Mouse (Mus musculus): ENCODE data around the gene Dalrd3.
"Not testable (repeated sequence)": the region's sequence is repeated elsewhere in the genome, so short reads cannot be mapped to it uniquely, and the experiment has no call there.

Gene Dalrd3

DNA sequence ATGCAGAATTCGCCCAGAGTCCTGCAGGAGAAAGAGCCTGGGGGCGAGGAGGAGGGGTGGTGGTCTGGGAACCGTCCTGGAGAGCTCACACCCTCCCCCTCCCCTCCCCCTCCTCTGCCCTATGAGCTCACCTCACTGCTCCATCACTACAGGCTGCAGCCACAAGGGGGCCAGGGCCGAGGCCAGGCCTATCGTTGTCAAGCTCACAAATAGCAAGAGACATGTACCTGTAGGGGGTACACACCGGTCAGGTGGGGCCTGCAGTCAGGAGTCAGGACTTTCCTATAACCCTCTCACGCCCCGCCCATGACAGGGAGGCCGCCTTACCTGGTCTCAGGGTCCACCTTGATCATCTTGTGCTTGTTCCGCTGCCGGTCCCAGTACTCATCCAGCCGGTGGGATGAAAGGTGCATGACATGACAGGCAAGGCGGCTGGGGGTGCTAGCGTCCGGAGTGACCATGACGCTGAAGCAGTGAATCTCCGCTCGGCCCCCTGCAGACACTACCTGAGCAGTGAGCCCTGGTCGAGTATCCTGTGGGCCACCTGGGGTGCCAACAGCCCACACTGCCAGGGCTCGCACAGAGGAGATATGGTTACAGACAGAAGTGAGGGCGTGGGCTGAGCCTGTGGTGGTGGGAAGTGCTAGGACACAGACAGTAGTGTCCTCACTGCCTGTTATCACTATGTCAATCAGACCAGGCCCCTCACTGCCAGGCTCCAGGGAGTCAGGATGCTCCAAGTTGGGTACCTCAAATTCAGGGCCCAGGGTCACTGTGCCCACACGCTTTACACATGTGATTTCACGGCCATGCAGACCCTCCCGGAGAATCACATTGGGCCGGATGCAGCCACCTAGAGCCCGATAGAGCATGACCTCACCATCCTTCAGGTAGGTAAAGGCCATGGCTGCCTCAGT, 4.3 kb downstream of the Dalrd3 start:
- no peak for DNase-seq (ENCODE audit: low read depth)

DNA sequence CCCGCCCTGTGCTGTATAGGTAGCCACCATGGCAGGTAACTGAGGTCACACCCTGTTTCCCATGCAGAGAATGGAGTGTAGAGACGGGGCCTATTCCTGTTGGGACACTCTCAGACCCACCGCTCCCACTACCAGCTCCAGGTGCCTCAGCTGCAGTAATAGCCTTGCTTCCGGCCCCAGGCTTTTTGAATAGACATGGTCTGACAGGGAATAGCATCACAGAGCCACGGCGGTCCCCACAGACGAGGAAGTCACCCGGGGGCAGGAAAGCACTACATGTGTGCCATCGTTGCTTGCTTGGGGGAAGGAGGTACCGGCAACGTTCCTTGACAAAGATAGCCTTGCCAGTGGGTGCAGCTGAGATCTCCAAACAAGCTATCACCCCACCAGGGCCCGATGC, 5.2 kb downstream of the Dalrd3 start:
- DNase-seq (ENCODE audit: low read depth): no peak

- no peak for DNase-seq (ENCODE audit: low read depth)
Measured at GRCm38 (mm10) chr9:108575321-108576297, 5.9 kb downstream of the Dalrd3 start.

GRCm38 (mm10) chr9:108577025-108577424, 7.3 kb downstream of the Dalrd3 start:
- no peak for DNase-seq (ENCODE audit: low read depth)

DNA sequence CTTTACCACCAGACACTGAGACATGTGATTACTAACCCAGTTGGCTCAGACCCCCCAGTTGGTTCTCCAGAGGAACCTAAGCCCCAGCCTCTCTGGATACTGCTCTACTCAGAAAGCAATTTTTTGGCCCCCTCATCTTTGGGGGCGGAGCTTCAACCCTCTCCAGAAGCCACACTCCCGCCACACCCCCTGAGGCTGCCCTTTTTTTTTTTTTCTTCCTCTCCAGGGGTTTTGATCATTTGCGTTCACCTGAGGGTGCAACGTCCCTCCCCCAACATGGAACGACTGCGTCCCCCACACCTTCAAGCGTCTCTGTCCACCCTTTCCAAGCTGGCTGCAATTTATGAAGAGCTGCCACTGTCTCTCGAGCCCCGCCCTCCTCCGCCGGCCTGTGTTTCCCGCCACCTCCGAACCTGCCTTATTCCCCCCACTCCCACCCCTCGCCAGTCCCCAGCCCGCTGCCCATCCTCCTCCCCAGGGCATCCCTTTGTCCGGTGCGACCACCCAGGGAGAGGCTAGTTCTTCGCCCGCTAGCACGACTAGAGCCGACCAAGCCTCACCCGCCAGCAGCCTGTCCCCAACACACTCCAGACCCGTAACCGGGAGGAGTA, 8.4 kb downstream of the Dalrd3 start:
- peak; percentile 39 for DNase-seq (ENCODE audit: low read depth)

- peak; percentile 83 for DNase-seq (ENCODE audit: low read depth)
Measured at GRCm38 (mm10) chr9:108578545-108579343, 9.1 kb downstream of the Dalrd3 start, which contains the start of gene Wdr6. Gene Wdr6, minus strand, starts transcription at chr9:108578739.

DNA sequence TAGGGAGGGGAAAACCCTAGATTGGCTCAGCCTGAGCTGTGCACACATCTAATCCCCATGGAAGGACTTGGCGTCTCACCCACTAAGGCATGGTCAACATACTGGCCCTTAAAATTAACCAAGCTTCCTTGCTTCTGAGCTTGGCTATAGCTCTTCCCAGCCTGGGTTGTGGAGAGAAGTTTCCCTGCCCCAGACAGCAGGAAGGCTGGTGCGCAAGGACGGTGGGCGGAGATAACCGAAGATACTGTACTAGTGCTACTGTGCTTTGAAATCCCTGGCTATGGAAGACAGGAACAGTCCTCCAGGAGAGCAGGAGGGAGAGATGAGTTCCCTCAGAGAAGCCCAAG, 9.6 kb downstream of the Dalrd3 start:
- no peak for DNase-seq (ENCODE audit: low read depth)

DNA sequence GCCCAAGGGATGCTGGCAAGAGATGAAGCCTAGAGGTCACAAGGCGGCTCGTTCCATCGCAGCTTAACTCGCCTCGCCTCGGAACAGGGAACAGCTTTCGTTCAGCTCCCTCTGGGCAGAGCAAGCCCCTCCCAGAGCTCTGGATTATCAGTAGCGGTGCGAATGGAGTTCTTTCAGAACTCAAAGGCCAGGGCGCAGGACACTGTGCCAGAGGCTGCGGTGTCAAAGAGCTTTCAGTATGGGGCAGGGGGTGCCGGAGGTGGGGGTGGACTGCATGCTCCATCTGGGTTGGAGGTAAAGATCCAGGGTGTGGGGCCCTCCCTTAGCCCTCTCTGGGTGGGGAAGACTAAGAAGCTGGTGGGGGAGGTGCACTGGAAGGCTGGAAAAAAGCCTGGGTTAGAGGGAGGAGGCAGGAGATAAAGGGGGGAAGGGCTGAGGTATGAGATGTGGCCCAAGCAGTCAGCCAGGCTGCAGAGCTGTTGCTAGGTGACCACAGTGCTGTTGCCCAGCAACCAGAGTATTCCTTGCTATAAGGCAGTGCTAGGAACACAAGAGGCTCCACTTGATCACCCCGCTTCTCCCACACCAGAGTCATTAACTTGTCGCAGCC, 18.0 kb downstream of the Dalrd3 start:
- DNase-seq (ENCODE audit: low read depth): no peak

DNA sequence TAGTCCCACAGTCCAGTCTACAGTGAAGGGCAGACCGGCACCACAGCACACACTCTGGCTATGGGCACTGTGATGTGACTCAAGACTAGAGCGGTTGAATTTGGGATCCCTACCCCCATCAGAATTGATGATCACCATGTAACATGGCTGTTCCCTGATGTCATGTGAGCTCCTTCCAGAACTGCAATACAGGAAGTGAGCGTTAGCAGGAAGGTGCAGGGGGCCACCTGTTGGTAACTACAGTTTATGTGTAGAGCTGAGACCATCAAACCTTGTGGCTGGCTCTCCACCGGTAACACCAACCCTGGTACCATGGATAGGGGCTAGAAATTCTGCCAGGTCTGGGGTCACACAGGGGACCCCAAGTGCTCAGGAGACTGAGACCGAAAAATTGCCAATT, 19.5 kb downstream of the Dalrd3 start:
- DNase-seq (ENCODE audit: low read depth): no peak

GRCm38 (mm10) chr9:108591462-108591861, 21.8 kb downstream of the Dalrd3 start:
- DNase-seq (ENCODE audit: low read depth): no peak

DNA sequence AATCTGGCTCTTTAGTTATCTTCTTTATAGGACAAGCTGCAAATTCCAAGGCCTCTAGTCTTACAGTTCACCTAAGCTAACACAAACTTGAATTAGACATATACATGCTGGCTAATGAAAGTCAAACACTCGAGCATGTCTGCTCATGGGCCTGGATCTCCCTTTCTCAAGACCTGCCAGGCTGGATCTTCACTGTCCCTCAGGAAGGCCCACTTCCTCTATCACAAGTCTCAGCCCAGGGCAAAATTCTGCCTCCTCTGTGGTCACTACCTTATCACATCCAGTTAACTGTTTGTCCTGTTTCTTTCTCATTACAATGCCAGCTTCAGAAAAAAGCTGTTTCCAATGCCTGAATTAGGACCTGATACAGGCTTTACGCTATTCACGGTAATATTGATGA, 24.7 kb downstream of the Dalrd3 start:
- no peak for DNase-seq (ENCODE audit: low read depth)

GRCm38 (mm10) chr9:108596998-108597764, 27.5 kb downstream of the Dalrd3 start, which contains the start of gene P4htm:
Gene P4htm, minus strand, starts transcription at chr9:108597667.
- DNase-seq (ENCODE audit: low read depth): no peak

- no peak for DNase-seq (ENCODE audit: low read depth)
Measured at GRCm38 (mm10) chr9:108599021-108599566, 29.4 kb downstream of the Dalrd3 start.

DNA sequence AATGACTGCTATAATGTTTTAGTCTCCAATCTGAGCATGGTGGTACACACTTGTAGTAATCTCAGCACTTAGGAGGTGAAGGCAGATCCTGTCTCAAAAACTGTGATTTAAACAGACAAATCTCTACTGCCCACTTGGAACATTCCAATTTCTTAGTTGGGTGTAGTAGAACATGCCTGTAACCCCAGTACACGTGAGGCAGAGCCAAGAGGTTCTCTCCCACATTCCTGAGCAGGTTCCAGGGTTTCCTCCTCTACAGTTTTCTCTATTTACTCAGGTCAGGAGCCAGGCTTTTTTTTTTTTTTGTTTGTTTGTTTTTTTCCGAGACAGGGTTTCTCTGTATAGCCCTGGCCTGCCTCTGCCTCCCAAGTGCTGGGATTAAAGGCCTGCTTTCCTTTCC, 30.3 kb downstream of the Dalrd3 start:
- no peak for DNase-seq (ENCODE audit: low read depth)

DNA sequence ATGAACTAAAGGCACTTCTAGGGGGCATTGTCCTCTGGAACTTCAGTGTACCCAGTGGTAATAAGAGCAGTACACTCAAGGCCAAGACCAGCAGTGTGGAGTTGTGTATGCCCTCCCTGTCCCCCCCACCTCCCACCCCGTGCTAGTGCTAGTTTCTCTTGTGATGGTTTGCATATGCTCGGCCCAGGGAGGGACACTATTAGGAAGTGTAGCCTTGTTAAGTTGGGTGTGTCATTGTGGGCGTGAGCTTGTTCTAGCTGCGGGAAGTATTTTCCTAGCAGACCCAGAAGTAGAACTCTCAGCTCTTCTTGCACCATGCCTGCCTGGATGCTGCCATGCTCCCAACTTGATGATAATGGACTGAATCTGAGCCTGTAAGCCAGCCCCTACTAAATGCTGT, 32.3 kb downstream of the Dalrd3 start:
- DNase-seq (ENCODE audit: low read depth): no peak

GRCm38 (mm10) chr9:108607929-108608328, 38.2 kb downstream of the Dalrd3 start:
- DNase-seq (ENCODE audit: low read depth): not testable (repeated sequence)

GRCm38 (mm10) chr9:108608889-108609288, 39.2 kb downstream of the Dalrd3 start:
- DNase-seq (ENCODE audit: low read depth): no peak

- DNase-seq (ENCODE audit: low read depth): no peak
Measured at GRCm38 (mm10) chr9:108611488-108611887, 41.8 kb downstream of the Dalrd3 start.

GRCm38 (mm10) chr9:108617301-108617700, 47.6 kb downstream of the Dalrd3 start:
- DNase-seq (ENCODE audit: low read depth): no peak

Measured in c-Kit-positive CD71-positive TER-119-negative erythroid progenitor cells, embryonic 14.5 days (primary cell).